Mouse (Mus musculus) cortical plate, adult 2 months (tissue): ENCODE measurements at regions not wholly inside any gene's neighbourhood (a gene's known extent, or its start where the extent isn't known, plus 50 kb on each side); places are given as distances from the start of the nearest gene placed in this dataset.

Source experiments
- H3K27ac ChIP-seq: fragments of 200-500 bp; 2 replicates; pipeline ENCODE4 v1.5.1; 2012; ENCODE audit warnings: low read length, control low read depth, inconsistent platforms; ENCODE audit not compliant: insufficient read depth
- H3K4me1 ChIP-seq: fragments of 200-500 bp; 2 replicates; pipeline ENCODE4 v1.6.1; 2011; ENCODE audit warnings: low read length; ENCODE audit not compliant: control insufficient read depth, insufficient read depth
- H3K4me3 ChIP-seq: fragments of 200-500 bp; 2 replicates; pipeline ENCODE4 v1.5.1; 2011; ENCODE audit warnings: mild to moderate bottlenecking, low read length, control low read depth; ENCODE audit not compliant: insufficient read depth
- CTCF ChIP-seq: fragments of 200-500 bp; IDR thresholded peaks from 2 replicates; pipeline ENCODE4 v1.5.1; 2011; ENCODE audit warnings: mild to moderate bottlenecking, control low read depth, low read length; ENCODE audit not compliant: insufficient read depth; ENCODE audit errors: extremely low read depth
- POLR2A ChIP-seq: fragments of 200-500 bp; IDR thresholded peaks from 2 replicates; pipeline ENCODE4 v1.6.1; 2011; ENCODE audit warnings: mild to moderate bottlenecking, low read length, control low read depth; ENCODE audit not compliant: insufficient read depth; ENCODE audit errors: extremely low read depth

DNA sequence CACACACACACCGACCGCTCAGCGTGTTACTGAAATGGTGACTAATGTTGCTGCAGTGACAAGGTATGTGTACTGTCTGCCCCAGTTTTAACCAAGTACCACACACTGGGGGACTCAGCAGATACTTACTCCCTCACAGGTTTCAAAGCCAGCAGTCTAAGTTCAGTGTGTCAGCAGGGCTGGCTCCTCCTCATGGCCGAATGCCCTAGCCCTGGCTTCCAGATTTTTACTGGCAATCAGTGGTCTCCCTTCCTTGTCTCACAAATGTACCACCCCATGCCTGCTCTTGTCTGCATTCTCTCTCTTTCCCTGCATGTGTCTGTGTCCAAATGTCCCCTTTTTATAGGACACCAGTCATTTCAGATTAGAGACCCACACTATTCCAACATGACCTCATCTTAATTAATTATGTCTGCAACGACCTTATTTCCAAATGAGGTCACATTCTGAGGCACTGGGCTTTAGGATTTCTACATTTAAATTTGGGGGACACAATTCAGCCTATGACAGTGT lies 114.7 kb downstream of the Uri1 start:
- no peak for TF ChIP-seq POLR2A
- no peak for TF ChIP-seq CTCF
- H3K27ac ChIP-seq = no peak overlapping the region
- no peaks in the 10 kb centered on the region for H3K4me1 ChIP-seq
- no peak overlapping the region for H3K4me3 ChIP-seq

DNA sequence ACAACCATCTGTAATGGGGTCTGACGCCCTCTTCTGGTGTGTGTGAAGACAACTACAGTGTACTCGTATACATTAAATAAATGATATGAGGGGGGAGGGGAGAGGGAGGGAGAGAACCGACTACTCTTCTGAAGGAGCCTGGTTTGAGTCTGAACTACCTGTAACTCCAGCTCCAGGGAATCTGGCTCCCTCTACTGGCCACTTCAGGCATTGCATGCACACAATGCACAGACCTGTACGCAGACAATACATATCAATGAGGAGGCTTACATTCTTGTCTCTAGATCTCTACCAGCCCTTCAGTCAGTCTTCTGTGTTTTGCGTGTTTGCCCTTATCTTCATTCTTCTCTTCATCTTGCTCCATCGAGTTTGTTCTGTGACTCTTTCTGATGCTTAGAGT lies 120.4 kb upstream of the Zfp536 start:
- Histone ChIP-seq H3K4me3 (no peak overlapping the region), H3K4me1 (no peaks in the 10 kb centered on the region), H3K27ac (no peak overlapping the region)
- TF ChIP-seq CTCF (peak; percentile 42; the same call in 1 of the 2 replicates), POLR2A (no peak)

DNA sequence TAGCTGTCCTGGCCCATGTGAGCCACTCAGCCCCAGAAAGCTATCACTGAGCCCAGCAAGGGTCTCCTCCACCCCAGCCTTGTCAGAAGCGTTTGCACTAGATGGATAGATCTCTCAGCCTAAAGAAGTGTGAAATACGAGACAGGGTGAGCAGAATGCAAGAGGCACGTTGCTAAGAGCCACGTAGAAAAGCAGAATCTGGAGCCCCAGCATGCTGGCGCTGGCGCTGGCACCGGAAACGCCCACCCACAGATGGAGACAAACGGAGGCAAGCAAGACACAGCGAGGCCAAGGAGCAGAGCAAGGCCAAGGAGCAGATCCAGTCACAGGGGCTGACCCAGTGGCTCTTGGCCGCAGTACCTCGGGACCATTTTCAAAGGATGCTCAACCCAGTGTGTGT lies 100.9 kb upstream of the Zfp536 start:
- Histone ChIP-seq H3K4me3 (no peak overlapping the region), H3K4me1 (no peaks in the 10 kb centered on the region), H3K27ac (no peak overlapping the region)
- TF ChIP-seq POLR2A (no peak), CTCF (no peak)

DNA sequence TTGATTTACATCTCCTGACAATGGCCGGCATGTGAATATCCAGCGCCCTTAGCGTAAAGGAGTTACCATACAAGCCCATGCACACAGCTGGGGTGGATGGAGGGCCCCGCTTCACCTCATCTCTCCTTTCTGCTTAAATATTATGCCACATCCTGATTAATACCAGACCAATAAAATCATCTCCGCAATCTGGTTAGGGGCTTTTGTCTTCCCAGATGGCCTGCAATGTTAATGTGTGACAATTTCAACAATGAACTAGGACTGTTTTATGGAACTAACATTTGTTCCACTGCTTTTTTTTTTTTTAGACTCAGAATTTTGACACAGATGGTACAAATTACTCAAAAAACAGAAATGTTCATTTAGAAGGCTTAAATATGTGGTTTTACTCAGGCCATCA lies 97.5 kb upstream of the Zfp536 start:
- H3K4me3 ChIP-seq = no peak overlapping the region
- H3K4me1 ChIP-seq = no peaks in the 10 kb centered on the region
- TF ChIP-seq POLR2A (no peak), CTCF (no peak)
- no peak overlapping the region for H3K27ac ChIP-seq

DNA sequence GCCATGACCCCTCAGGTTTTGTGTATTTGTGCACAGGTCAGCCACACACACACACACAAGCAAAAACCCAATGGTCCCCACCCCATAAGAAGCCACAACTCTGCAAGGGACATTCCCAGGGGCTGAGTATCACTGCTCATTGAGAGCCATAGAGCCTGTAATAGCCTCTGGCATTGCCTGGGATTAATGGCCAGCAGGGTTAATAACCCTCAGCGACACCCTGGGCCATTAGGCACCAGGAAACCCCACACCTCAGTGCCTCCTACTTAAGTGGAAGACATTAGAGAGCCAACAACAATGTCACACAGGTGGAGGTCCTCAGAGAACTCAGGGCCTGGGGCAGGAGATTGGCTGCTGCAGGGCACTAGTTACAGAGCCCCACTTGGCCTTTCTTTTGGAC lies 93.0 kb upstream of the Zfp536 start:
- Histone ChIP-seq H3K27ac (no peak overlapping the region), H3K4me3 (no peak overlapping the region), H3K4me1 (no peaks in the 10 kb centered on the region)
- no peak for TF ChIP-seq POLR2A
- no peak for TF ChIP-seq CTCF

DNA sequence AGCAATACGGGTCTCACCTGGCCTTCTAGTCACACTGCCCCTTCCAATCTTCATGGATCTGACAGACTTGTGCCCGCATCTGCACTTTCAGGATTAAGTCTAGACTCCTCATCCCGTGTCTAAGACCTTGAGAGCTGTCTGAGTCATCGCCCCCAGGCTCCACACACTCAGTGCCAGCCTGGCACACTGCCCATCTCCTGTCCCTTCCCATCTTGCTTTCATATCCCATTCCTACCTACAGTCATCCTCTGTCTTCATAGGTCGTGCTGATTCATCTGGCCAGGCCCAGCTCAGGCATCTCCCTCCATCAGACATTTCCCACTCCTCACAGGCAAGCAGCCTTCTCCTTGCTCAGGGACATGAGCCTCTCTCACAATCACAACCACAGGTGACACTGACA lies 78.0 kb upstream of the Zfp536 start:
- no peaks in the 10 kb centered on the region for H3K4me1 ChIP-seq
- H3K4me3 ChIP-seq = no peak overlapping the region
- no peak overlapping the region for H3K27ac ChIP-seq
- TF ChIP-seq POLR2A = no peak

DNA sequence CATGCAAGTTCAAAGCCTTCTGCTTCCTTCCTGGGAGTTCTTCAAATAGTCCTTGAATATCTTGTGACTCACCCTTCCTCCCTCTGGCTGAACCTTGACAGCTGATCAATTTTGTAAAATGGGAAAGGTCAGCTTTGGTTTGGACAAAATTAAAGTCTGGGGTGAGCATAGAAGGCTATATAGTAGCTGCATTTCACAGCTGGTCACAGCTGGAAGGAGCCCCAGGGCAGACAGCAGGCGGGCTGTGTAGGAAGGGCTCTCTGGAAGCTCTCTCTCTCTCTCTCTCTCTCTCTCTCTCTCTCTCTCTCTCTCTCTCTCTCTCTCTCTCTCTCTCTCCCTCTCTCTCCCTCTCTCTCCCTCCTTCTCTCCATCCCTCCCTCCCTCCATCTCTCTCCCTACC lies 71.8 kb upstream of the Zfp536 start:
- Histone ChIP-seq H3K4me1 (no peaks in the 10 kb centered on the region), H3K4me3 (no peak overlapping the region), H3K27ac (no peak overlapping the region)
- TF ChIP-seq POLR2A (no peak), CTCF (no peak)

DNA sequence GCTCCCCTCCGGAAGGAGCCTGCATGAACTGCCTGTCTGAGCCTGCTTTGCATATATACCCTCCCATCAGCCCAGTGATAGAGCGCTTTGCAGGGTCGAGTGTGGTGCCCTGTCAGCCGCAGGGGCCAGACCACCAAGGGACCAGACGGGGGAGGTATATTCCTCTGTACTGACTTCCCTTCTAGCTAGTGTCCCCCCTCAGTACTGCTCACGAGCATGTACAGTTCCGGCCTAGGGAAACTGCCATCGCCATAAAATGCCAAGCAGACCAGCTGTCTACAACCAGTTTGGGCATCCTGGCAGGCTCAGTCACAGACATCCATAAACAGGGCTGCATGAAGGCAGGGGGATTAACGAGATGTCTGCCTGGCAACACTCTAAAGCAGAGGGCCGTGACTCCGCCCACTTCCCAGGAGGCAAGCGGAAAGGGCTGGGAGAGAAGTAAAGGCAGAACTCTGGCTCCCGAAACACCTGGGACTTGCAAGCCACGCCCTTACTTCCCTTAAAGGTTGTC lies 68.6 kb upstream of the Zfp536 start:
- Histone ChIP-seq H3K4me1 (no peaks in the 10 kb centered on the region), H3K4me3 (no peak overlapping the region), H3K27ac (no peak overlapping the region)
- TF ChIP-seq POLR2A = no peak
- TF ChIP-seq CTCF = no peak

DNA sequence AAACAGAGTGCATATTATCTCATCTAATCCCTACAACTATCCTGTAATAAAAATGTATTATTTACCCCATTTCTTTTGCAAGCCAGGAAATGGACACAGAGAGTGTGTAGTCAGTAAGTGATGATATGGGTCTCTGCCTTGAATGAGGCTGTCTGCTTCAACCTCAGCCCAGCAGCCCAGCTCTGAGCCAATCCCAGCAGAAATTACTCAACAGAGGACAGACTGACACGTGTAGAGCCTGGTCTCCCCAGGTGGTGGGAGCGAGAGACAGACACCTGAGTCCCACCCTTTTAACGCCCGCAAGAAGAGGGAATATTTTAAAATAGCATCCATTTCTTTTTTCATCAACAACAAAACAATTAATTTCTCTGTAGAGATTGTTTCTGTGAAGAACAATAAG lies 68.1 kb upstream of the Zfp536 start:
- Histone ChIP-seq H3K27ac (no peak overlapping the region), H3K4me3 (no peak overlapping the region), H3K4me1 (no peaks in the 10 kb centered on the region)
- no peak for TF ChIP-seq CTCF
- no peak for TF ChIP-seq POLR2A

DNA sequence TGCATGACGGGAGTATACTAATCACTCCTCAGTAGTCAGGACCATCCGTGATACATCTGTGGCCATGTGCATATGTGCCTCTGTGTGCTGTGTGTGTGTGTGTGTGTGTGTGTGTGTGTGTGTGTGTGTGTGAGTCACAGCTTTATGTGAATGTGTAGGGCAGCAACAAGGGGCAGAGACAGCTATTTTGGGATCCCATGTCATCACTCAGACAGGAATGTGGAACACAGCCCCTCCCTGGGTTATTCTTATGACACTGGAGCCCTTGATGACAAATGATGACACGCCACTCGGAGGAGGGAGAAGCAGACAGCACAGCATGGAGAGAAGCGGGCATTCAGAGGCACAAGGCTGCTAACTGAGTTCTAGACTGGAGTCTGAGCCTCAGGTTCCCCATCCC lies 64.4 kb upstream of the Zfp536 start:
- H3K4me3 ChIP-seq = no peak overlapping the region
- H3K4me1 ChIP-seq = no peaks in the 10 kb centered on the region
- TF ChIP-seq CTCF = no peak
- TF ChIP-seq POLR2A = no peak
- no peak overlapping the region for H3K27ac ChIP-seq
